Mouse (Mus musculus): ENCODE measurements around the gene Mast4.

- TF ChIP-seq POLR2A (IDR thresholded peaks at IDR 0.05; ENCODE audit: low read depth, low read length) (no peak), CTCF (IDR thresholded peaks at IDR 0.05; ENCODE audit: extremely low read depth, insufficient read depth, insufficient read length, insufficient replicate concordance) (no peak)
These were observed 408.3 kb downstream of the Mast4 start for GRCm38 (mm10) chr13:102925844-102926598.

Data from spleen, adult 2 months (tissue).